Mouse (Mus musculus) lung, postnatal 0 days (tissue): ENCODE data around the gene Mgea5.

Source experiments
- CTCF ChIP-seq: IDR thresholded peaks from 2 replicates; pipeline ENCODE4 v1.5.1; 2016; ENCODE audit warnings: antibody characterized with exemption, mild to moderate bottlenecking
- EP300 ChIP-seq: IDR thresholded peaks from 2 replicates; pipeline ENCODE4 v1.6.1; 2016; ENCODE audit warnings: antibody characterized with exemption, mild to moderate bottlenecking, control low read depth

DNA sequence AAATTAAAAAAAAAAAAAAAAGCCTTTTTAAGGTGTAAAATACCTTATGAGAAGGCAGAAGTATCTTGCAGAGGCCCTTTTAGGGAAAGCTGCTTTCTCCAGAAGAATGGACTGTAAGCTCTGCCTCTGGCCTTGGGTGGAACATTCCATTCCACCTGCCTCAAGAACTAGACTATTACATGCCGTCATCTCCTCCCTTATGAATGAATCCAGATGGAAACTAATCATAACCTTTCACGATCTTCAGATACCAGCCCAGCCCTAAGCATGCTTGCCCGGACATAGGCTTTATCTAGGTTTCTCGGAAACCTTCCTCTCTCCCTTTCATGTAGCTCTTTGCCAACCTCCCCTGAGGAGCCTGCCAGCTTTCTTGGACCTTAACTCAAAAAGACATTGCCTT is 4.7 kb upstream of the Mgea5 start:
- TF ChIP-seq CTCF (no peak), EP300 (peak; percentile 25; the same call in 1 of the 2 replicates)
